In the genomic region with DNA sequence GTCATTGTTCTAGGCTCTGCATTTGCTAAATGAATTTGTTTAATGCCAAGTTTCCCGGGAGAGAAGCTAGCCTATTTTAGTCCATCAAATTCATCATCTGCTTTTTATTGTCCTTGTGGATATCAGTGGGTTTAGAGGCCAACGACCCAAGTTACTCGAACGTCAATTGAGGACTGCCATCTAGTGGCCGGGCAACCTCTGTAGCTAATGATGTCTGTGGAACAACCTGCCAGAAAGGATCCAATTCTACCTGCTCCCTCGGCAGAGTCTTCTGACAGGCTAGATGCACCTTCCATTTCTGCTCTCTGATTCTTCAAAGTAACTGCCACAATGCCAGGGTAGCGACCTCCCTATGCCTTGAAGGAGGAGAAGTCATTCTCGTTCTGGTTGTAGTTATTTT, we compare ENCODE assay signal across 8 mouse cellular contexts.
A peak's percentile ranks its signal among the peaks of the same experiment; 100 is the strongest.
DNase-seq lines count a peak whose midpoint lies in the region; ATAC-seq and TF ChIP-seq lines count a peak whose summit lies in the region.

No protein-coding gene starts in this region.

- H3K4me3 ChIP-seq in lung, adult 2 months (replicated peaks; ENCODE audit: extremely low read depth, low read depth, low read length) = no peak overlapping the region
- H3K4me3 ChIP-seq in neural tube, embryonic 15.5 days (replicated peaks) = no peak overlapping the region

- no peaks in the 10 kb centered on the region for H3K4me1 ChIP-seq in lung, adult 2 months (ENCODE audit: control insufficient read depth, insufficient read depth, low read length)
- peaks cover 11% of the 10 kb centered on the region; the same call in 1 of the 2 replicates for H3K4me1 ChIP-seq in neural tube, embryonic 15.5 days

- 0 out of 2 replicates have a peak, but pooled peaks have one; percentile 38 for ATAC-seq in neural tube, embryonic 15.5 days (ENCODE audit: low FRiP score)

- no peaks in the 10 kb centered on the region for H3K9me3 ChIP-seq in neural tube, embryonic 15.5 days (replicated peaks)

- H3K27me3 ChIP-seq in neural tube, embryonic 15.5 days (replicated peaks) = no peaks in the 10 kb centered on the region

- no peaks in the 10 kb centered on the region for H3K36me3 ChIP-seq in neural tube, embryonic 15.5 days

- TF ChIP-seq CTCF in lung, adult 2 months (IDR thresholded peaks at IDR 0.05; ENCODE audit: insufficient read depth, low read length) = peak; percentile 84

- TF ChIP-seq POLR2A in lung, adult 2 months (IDR thresholded peaks at IDR 0.05; ENCODE audit: borderline replicate concordance, extremely low read depth, low read depth, low read length) = no peak

- no peak overlapping the region for H3K27ac ChIP-seq in neural tube, embryonic 15.5 days (replicated peaks)

- 2% methylated on average over 8 of the region's 8 CpGs for WGBS in lung, adult 2 months
- WGBS in neural tube, embryonic 15.5 days = 9% methylated on average over 8 of the region's 8 CpGs

- H3K9ac ChIP-seq in neural tube, embryonic 15.5 days (replicated peaks) = no peak overlapping the region

- H3K4me2 ChIP-seq in neural tube, embryonic 15.5 days = no peak overlapping the region

- peak; percentile 78 for DNase-seq in 3T3-L1 (ENCODE audit: low read depth, low spot score)
- DNase-seq in WW6 (ENCODE audit: low read depth, low spot score) = peak; percentile 46
- peak; percentile 91 for DNase-seq in embryo, embryonic 10.5 days (ENCODE audit: low spot score)
- DNase-seq in heart, adult 8-10 months (ENCODE audit: low spot score) = peak; percentile 76
- peak; percentile 73 to 90 for DNase-seq in kidney, postnatal 36 days
- peak; percentile 74 for DNase-seq in lung, adult 2 months
- peak; percentile 43 to 70 for DNase-seq in thymus, adult 18-20 months
